Mouse (Mus musculus) adipocyte (in vitro differentiated cells): ENCODE results near the gene Mtap.

Experiments
- DNase-seq: peaks from one replicate; pipeline ENCODE4 v3.0.0-alpha.2; 2016; ENCODE audit warnings: low spot score

The Mtap gene

GRCm38 (mm10) chr4:89137542-89138360, 829 bp downstream of the Mtap start:
- DNase-seq: peak; percentile 59

GRCm38 (mm10) chr4:89138361-89138651, 1.4 kb downstream of the Mtap start:
- DNase-seq: no peak

GRCm38 (mm10) chr4:89140832-89141231, 3.9 kb downstream of the Mtap start:
- DNase-seq: peak; percentile 86

DNA sequence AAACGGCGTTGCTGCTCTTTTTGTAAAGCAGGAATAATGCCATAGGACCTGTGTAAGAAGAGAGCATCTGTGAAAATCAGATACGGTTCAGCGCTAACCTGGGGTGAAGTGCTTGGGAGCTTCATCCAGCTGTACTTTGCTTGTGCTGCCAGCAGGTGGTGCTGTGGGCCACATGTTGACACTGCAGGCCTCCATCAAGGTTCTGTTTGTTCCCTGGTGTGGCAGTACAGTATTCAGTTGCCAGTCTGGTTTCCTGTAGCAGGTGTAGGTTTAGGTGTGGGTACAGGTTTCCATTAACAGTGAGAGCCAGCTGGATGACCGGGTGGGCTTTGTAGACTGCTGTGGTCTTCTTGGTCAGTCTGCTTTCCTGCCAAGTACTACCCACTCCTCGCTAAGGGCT, 8.5 kb downstream of the Mtap start:
- peak; percentile 78 for DNase-seq

DNA sequence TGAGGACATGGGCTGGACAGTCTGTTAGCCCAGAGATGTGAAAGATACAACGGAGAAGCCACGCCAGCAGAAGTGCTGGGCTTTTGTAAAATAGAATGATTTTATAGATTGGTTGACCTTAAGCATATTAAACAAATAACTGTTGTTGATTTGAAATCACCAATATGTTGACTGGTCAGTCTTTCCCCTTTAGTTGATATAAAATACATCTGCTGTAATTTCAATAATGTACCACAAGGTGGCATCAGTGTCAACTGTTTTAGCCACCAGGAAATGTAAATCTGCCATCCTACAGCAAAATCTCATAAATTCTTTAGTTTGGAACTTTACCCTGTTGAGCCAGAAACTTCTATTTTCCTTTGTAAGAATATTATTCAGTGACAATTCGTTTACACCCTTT, 9.4 kb downstream of the Mtap start:
- DNase-seq: peak; percentile 68

DNA sequence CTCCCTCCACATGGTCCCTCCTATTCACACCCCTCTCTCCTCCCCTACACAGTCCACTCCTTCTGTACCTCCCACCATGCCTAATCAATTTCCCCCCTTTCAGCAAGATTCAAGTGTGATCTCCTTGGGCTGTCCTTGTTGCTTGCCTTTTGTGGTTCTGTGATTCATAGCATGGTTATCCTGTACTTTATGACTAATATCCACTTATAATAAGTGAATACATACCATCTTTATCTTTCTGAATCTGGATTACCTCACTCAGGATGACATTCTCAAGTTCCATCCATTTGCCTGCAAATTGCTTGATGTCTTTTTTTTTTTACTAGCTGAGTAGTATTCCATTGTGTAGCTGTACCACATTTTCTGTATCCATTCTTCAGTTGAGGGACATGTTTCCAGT, 12.3 kb downstream of the Mtap start:
- no peak for DNase-seq

GRCm38 (mm10) chr4:89161389-89161788, 24.5 kb downstream of the Mtap start:
- DNase-seq: no peak

DNA sequence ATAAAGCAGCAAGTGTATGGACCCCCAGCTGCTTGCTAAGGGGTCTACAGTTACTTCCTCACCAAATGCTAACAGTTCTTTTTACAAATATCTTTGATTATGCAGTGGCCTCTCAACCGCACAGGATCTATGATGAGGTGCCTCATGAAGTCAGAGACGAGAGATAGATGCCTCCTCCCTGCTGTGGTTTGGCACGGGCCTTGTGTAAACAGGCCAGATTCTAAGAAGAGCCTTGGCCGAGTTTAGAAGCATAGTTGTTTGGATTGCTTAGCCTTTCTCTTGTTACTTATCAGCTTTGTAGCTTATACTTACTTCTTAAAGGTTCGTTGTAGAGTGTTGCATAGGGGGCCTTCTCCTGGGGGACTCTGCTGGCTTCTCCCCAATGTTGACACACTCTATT, 25.6 kb downstream of the Mtap start:
- DNase-seq: peak; percentile 39

- no peak for DNase-seq
These were observed 26.7 kb downstream of the Mtap start for GRCm38 (mm10) chr4:89163613-89164012.

DNA sequence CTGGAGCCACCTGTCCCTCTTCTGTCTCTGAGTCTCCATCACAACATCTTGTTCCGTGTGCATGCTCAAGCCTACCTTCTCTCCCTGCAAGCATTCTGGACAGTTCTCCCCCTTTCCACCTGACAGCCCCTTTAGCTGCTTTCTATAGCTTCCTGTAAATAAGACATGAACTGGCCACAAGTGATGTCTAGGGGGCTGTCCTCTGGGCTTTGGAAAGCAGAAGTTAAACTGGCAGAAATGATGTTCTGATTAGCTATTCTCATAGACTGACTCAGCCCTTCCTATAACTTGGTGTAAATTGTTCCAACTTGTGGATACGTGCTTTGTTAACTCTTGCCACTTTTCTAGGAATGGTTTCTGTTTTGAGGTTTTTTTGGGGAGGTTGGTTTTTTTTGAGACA, 27.8 kb downstream of the Mtap start:
- DNase-seq: no peak

DNA sequence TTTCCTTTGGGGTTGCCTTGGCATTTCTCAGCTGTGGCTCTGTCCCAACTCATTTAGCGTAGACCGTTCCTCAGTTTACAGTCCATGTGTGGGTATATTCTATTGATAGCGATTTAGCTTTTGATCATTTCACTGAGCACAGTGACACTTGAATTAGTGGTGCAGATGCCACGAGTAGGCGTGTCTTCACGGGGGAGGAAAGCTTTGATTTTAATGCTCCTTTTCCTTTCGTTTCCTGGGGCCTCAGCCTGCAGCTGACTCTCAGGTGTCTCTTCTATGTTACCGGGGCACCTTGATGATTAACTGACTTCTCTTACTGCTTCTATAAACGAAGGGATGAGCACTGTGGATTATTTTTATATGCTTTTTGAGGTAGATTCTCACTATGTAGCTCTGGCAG, 32.0 kb downstream of the Mtap start:
- DNase-seq: no peak

DNA sequence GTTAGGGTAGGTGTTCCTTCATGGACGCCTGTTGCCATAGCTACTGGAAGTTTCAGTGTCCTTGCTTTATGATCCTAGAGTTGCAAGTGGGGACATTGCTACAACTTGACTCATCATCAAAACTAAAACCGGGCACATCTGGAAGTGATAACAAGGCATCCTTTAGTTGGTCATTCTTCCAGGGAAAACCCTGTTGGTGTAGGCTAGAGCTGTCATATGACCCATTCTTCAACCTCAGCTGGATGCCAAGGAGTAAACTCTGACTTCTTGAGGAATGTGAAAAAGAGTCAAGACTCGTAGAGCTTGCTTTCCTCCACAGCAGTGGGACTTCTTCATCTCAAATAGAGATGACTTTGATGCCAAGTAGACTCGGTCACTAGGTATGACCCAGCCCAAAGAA, 32.8 kb downstream of the Mtap start:
- peak; percentile 46 for DNase-seq

- no peak for DNase-seq
These were observed 34.0 kb downstream of the Mtap start for GRCm38 (mm10) chr4:89170931-89171330.

DNA sequence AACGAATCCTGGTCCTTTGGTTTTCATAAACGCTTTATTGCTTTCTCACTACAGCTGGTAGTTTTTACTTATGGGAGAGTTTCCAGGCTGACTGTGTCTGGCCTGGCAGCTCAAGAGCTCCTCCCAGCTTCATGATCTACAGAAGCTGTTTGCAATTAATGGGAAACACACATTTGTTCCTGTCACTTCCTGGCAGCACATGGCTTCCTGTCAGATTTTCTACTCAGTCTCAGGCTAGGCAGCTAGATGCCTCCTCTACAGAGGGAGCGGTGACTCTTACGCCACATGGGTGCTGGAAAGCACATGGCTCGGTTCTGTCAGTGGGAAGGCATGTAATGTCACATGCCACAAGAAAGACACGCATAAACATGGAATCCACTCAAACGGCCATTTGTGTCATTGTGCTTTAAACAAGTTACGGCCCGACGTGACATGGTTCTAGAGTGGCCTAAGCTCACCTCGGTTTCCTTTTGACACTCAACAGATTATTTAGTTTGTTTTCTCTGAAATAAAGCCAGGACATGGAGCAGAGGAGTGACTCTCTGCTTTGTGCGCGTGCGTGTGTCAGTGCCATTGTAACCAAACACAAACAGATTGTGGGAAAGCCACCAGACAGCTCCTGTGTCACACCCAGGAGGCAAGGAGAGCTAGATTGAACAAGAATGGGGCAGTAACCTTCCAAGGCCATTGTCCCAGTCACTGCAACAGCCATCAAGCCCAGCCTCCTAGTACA, 36.1 kb downstream of the Mtap start:
- peak; percentile 5 for DNase-seq

DNA sequence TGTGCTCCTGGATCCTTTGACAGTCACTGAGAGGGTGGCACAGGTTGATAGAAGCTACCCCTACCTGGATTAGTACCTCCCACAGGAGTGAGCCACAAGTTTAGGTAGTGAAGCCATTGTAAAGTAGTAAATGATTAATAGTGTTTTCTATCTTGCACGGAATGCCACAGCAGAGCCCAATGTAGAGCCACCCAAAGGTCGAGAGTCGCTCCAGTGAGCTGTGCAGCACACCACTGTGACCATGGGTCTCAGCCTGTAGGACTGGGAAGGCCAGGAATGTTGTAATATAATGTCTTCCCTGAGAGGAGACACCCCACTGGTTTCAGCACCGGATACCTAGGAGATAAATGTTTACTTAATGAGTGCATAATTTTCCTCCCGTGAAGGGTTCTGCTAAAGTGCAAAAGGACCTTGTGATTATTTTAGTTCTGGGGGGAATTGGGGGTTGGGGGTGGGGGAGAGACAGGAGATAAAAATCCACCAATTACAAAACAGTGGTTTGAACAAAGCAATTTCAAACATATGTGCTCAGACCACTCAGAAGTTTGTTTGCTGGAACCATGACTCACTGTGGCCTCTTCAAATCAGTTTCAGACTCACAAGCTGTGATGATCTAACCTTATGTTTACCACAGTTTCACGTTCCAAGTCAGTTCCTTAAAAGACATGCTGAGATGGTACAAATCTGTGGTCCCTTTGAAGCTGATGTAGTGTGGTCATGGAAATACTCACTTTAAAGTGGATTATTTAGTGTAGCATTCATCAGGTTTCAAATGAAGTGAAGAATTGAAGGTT, 40.8 kb downstream of the Mtap start:
- DNase-seq: no peak

DNA sequence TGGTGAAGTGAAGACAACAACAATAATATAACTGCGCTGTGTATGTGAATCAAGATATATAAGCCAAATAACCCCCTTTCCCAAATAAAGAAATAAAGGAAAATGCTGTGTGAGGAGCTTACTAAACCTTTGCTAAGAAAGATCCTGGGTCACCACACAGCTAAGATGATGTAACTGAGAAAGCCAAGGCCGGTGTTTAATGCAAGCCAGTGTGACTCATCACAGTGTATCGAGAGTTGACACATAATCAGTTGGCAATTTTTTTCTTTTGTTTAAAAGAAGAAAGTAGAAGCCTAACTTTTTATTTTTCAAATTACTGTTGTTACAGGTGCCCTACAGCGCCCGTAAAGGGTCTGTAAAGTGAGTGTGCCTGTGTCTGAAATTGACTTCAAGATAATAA, 43.2 kb downstream of the Mtap start:
- no peak for DNase-seq

GRCm38 (mm10) chr4:89181656-89182055, 44.7 kb downstream of the Mtap start:
- DNase-seq: no peak

DNA sequence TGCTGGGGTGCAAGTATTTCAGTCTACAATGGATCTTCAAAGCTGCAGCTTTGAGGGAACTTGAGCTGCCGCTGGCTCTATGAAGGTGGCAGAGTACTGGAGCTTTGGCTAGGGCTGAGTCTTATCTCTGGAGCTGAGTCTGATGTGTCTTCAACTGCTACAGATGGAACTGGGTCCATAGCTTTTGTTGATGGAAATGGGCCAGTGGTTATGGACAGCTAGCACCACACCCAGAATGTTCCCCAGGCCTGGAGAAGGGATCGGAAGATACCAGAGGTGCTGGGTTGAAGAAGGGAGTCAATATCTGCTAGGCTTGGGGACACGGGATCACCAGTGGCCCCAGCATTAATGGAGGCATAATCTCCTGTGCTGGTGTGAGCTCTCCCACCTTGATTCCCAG, 45.6 kb downstream of the Mtap start:
- DNase-seq: no peak

DNA sequence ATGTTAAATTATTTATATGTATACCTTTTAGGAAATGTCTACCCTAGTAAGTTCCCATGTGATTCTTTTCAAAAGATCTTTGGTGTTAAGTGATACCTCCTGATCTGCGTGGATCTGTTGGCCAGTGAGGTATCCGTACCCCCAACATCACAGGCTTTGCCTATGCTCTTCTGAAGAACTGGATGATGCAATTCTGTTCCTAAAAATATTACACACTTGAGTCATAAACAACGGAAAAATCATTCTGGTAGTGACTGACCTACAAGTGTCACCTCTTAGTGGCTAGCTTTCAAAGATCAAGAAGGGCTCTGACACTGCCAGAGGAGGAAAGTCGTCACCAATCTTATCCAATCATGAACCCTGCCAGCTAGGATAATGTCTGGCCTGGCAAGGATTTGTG, 58.6 kb downstream of the Mtap start:
- no peak for DNase-seq

GRCm38 (mm10) chr4:89197128-89197527, 60.2 kb downstream of the Mtap start:
- no peak for DNase-seq

DNA sequence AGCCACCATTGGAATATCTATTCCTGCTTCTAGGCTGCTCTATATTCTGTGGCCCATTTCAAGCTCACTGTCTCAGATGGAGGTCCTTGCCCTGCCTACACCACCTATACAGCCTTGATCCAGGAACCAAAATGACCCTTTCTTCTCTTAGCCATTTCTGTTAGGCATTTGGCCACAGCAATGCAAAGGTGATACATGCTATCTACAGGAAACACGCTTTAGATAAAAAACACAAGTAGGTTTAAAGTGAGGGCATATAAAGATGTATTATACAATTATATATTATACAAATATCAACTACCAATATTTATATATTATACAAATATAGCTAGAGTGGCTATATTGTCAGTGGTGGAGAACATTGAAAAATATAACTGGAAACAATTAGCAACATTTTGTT, 63.9 kb downstream of the Mtap start:
- DNase-seq: no peak

DNA sequence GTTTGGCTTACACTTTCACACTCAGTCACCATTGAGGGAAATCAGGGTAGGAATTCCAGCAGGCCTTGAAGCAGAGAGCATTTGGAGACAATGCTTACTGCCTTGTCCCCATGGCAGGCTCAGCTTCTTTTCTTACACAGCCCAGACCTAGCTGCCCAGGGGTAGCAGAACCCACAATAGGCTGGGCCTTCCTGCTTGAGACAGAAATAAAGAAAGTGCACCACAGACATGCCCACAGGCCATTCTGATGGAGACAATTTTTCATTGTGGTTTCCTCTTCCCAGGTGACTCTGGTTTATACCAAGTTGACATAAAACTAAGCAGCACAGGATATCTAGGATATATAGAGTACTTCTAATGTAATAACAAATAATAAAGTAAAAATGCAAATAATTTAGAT, 72.4 kb downstream of the Mtap start:
- DNase-seq: no peak

- DNase-seq: no peak
These were observed 73.4 kb downstream of the Mtap start for GRCm38 (mm10) chr4:89210314-89210713.
